Mouse (Mus musculus) olfactory bulb, adult 2 months (tissue): ENCODE data around the gene Pon2.

Experiments used
- CTCF ChIP-seq: fragments of 200-500 bp; IDR thresholded peaks from 2 replicates; pipeline ENCODE4 v1.5.1; 2012; ENCODE audit warnings: low read depth, mild to moderate bottlenecking, low read length, moderate library complexity; ENCODE audit not compliant: insufficient read depth
- POLR2A ChIP-seq: fragments of 200-500 bp; IDR thresholded peaks from 2 replicates; pipeline ENCODE4 v1.6.1; 2012; ENCODE audit warnings: mild to moderate bottlenecking, low read depth, low read length, moderate library complexity; ENCODE audit not compliant: insufficient read depth

DNA sequence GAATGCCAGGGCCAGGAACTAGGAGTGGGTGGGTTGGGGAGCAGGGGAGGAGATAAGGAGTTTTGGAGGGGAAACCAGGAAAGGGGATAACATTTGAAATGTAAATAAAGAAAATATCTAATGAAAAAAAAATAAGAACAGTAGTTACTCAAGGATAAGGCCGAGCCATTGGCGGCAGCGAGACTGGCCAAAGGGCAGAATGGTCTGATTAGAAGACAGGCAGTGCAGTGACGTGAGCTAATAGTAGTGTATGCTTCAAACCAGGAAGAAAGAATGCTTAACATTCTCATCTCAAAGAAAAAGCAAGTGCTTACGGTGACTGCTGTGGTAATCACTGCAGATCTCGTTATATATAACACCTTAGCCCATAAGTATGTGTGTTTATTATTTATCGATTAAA is 2.2 kb downstream of the Pon2 start:
- TF ChIP-seq CTCF (no peak), POLR2A (no peak)
